Mouse (Mus musculus) brain, embryonic 14.5 days (tissue): ENCODE measurements at regions not wholly inside any gene's neighbourhood (a gene's known extent, or its start where the extent isn't known, plus 50 kb on each side); places are given as distances from the start of the nearest gene placed in this dataset.

Experiments used
- DNase-seq: peaks from one replicate; pipeline ENCODE4 v3.0.0-alpha.2; 2011; ENCODE audit warnings: low read depth
- CTCF ChIP-seq: fragments of 200-500 bp; IDR thresholded peaks from 2 replicates; pipeline ENCODE4 v1.5.1; 2012; ENCODE audit warnings: inconsistent platforms, mild to moderate bottlenecking, moderate library complexity, borderline replicate concordance; ENCODE audit not compliant: insufficient read depth, insufficient read length; ENCODE audit errors: extremely low read depth
- POLR2A ChIP-seq: fragments of 200-500 bp; IDR thresholded peaks from 2 replicates; pipeline ENCODE4 v1.6.1; 2012; ENCODE audit warnings: mild to moderate bottlenecking, inconsistent platforms, borderline replicate concordance; ENCODE audit not compliant: poor library complexity, insufficient read depth, insufficient read length, severe bottlenecking; ENCODE audit errors: extremely low read depth

- no peak for TF ChIP-seq POLR2A
- TF ChIP-seq CTCF: no peak
- no peak for DNase-seq
These were observed 52.8 kb upstream of the Dmrtb1 start for GRCm38 (mm10) chr4:107736866-107737265.

DNA sequence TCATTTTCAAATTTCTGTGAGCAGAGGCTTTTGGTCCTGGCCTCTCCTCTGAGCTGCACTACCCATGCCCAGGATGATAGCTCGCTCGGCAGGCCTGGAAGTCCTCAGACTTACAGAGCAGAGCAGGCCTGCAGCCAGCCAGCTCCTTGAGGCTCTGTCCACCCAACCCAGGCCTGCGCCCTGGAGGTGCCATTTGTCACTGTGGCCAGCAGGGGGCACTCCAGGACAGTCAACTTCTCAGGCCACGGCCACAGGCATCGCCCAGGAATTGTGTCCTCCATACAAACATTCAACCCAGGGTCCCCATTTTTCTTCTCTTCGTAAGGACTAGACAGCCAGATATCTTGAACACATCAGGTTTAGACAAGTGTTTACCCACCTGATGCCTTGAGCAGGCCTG is 53.9 kb upstream of the Dmrtb1 start:
- no peak for TF ChIP-seq POLR2A
- TF ChIP-seq CTCF: peak; percentile 99
- peak; percentile 89 for DNase-seq

GRCm38 (mm10) chr4:107738776-107739175 is 54.7 kb upstream of the Dmrtb1 start:
- DNase-seq: no peak
- TF ChIP-seq CTCF (no peak), POLR2A (no peak)

- DNase-seq: peak; percentile 91
- TF ChIP-seq CTCF: no peak
- TF ChIP-seq POLR2A: no peak
These were observed 55.9 kb upstream of the Dmrtb1 start for GRCm38 (mm10) chr4:107739789-107740405.

DNA sequence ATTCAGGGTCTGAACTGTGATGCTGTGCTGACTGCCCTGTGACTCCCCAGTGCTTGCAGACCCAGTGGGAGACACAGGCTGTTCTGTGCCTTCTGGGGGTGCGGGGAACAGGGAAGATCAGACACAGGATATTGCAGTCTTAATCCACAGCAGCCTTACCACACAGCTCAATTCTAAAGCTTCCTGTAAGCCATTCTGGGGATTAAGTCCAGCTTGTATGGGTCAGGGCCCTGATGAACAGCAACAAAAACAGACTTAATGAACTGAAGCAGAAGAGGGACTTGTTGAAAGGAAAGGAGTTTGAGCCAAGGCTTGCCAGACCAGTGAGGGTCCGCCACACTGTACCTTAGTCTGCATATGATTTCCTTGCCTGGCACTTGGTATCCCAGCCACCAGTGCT is 58.4 kb upstream of the Lrp8 start:
- peak; percentile 66 for DNase-seq
- TF ChIP-seq CTCF (no peak), POLR2A (no peak)

GRCm38 (mm10) chr4:107746366-107746765 is 55.7 kb upstream of the Lrp8 start:
- no peak for DNase-seq
- TF ChIP-seq CTCF: no peak
- TF ChIP-seq POLR2A: no peak

GRCm38 (mm10) chr4:107746923-107747431 is 55.1 kb upstream of the Lrp8 start:
- TF ChIP-seq CTCF: no peak
- TF ChIP-seq POLR2A: no peak
- DNase-seq: no peak

- DNase-seq: no peak
- TF ChIP-seq CTCF: no peak
- no peak for TF ChIP-seq POLR2A
These were observed 54.6 kb upstream of the Lrp8 start for GRCm38 (mm10) chr4:107747454-107747853.

DNA sequence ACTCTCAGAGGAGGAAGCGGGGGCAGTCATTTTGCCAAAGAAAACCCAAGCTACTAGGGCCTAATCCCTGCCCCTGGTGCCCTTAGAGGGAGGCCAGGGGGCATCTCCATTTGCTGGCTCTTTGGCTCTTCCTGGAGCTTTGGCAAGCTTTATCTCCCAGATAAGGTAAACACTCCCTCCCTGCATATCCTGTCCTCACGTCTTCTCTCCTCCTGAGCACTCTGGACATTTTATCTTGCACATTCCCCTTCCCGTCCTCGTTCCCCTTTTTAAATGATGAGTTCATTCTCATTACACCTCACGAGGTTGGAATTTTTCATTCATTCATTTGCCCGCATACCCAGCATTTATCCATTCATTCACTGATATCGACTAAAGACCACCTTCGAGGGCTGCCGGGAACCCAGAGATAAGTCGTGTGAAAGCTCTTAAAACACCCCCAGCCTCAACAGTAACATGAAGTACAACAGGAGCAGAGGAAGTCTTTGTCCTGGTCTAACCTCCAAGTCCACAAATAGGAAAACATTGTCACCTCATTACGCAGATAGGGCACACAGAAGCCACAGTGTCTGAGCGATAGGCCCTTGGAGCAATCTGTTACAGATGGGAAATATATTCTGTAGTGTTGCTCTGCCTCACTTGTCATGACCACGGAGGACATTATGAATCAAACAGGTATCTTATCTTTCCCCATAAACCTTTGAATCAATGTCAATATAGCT is 54.0 kb upstream of the Lrp8 start:
- TF ChIP-seq POLR2A: no peak
- TF ChIP-seq CTCF: no peak
- no peak for DNase-seq

DNA sequence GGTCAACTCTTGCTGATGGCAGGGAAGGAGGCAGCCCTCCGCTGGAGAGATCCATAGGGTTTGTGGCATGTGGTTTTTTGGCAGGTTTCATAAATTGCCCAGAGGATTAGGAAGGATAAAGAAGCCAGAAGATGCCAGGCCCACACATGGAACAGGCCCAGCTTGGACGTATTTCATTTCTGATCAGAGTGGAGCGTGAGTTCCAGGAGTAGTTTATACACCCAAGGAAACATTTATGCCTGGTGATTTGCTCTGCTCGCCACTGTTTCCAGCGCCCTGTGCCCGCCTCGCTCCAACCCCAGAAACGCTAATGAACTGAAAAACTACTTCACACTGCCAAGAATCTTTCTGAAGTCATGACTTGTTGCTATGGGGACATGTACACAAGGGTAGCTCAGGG is 53.0 kb upstream of the Lrp8 start:
- TF ChIP-seq CTCF: no peak
- TF ChIP-seq POLR2A: no peak
- peak; percentile 63 for DNase-seq

DNA sequence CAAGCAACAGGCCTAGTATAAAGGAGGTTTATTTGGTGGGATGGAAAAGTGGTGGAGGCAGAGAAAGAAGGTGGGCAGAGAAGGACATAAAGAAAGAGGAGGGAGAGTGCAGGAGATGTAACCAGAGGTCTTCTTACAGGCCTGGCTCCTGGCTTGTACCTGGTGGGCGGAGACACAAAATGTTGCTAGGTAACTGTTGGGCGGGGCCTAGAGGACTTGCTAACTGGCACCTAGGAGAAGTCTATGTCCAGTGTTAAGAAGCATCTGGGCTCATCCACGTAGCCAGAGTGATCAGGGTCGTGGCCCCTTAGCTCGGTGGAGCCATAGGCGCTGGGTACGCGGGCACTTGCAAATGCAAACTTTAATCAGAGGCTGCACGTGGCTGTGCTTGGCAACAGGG is 52.0 kb upstream of the Lrp8 start:
- no peak for DNase-seq
- TF ChIP-seq CTCF: no peak
- no peak for TF ChIP-seq POLR2A
